Mouse (Mus musculus) brain, adult 10 weeks (tissue): ENCODE results near the gene Vopp1. TPM values are rescaled to one million over a fixed set of nuclear protein-coding genes. Genes with fewer than 3 reads are reported as not detected.

ENCODE experiments used
- polyA plus RNA-seq: library from polyadenylated mRNA; stranded (reverse); fragments of 350-450 nt; fragmentation: Illumina TruSeq; extraction: RNeasy Lipid Tissue Mini Kit (QIAGEN cat#74804); gene quantifications from one replicate; pipeline ENCODE4 v1.2.3, GENCODE M21; 2015; ENCODE audit warnings: low read depth, low replicate concordance

Gene Vopp1
- 92.6 TPM for polyA plus RNA-seq

GRCm38 (mm10) chr6:57824422-57825258, at the start of gene Vopp1:
TSS of gene Vopp1 (minus strand) at chr6:57825159.

GRCm38 (mm10) chr6:57850286-57850685, 25.3 kb upstream of the Vopp1 start, which contains the start of gene Vmn1r21:
TSS of gene Vmn1r21 (minus strand) at chr6:57850343.

DNA sequence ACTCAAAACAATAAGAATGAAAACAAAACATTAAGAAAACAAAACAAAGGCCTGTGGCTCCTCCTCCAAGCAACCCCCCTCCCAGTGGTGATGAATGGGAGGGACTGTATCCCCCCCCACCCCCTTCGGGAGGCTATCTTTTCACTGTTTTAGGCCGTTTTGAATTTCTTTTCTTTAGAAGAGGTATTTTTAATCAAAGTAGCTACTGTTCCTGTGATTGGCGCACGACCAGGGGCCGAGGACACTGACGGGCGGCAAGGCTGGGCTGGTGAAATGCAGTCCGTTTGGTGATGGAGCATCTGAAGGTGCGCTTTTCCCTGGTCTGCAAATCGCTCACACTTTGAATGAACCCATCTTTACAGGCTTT, 122.6 kb downstream of the Vopp1 start, which contains the start of gene Lancl2:
Gene Lancl2, plus strand, starts transcription at position 165 of the 367 bp plus-strand sequence.

DNA sequence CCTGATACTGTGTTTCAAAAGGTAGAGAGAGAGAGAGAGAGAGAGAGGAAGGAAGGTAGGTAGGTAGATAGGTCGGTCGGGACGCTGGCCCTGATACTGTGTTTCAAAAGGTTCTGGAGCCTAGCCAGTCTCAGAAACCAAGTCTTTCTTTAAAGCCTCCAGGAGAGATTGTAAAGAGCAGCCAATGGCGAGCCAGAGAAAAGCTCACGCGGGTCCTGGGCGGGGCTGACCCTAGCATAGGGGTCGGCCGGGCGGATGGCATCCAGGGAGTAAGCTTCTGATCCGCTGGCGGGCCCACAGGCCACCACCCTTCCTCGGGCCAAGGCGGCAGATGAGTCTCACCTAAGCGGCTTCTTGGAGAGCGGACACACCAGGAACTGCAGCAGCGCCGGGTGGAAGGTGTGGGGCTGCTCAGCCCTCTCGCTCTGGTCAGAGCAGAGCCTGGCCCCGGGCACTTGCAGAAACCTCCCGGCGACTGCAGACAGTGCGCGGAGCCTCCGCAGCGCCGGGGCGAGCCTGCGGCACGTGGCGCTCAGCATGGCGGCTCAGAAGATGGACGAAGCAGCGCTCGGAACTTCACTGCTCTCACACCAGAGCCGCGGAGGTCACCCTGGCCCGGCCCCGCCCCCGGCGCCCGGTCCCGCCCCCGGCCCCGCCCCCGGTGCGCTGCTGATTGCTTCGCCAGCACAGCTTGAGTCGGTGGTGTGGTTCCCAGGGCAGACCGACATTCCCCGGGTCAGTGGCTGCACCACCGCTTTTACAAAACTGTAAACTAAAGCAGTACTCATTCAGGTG, 133.3 kb downstream of the Vopp1 start, which contains the start of gene Pyurf:
Gene Pyurf, minus strand, starts transcription at position 612 of the 795 bp plus-strand sequence.

Other genes with a start within 250 kb of the Vopp1 start
- 10.3 TPM for gene Herc6, start 244.2 kb downstream of the Vopp1 start, polyA plus RNA-seq
- gene Pyurf, start 133.1 kb downstream of the Vopp1 start, polyA plus RNA-seq = 20.8 TPM
- gene Lancl2, start 122.6 kb downstream of the Vopp1 start, polyA plus RNA-seq = 85.9 TPM
- gene Vmn1r21, start 25.2 kb upstream of the Vopp1 start, polyA plus RNA-seq = not detected
- gene Vmn1r22, start 82.9 kb upstream of the Vopp1 start, polyA plus RNA-seq = not detected
- not detected for gene Vmn1r23, start 101.7 kb upstream of the Vopp1 start, polyA plus RNA-seq
- not detected for gene Vmn1r24, start 136.3 kb upstream of the Vopp1 start, polyA plus RNA-seq
- gene Vmn1r25, start 155.7 kb upstream of the Vopp1 start, polyA plus RNA-seq = not detected
- gene Vmn1r26, start 190.0 kb upstream of the Vopp1 start, polyA plus RNA-seq = not detected